Mouse (Mus musculus): ENCODE measurements around the gene Cyp2d10.
"Not testable (repeated sequence)": the region's sequence is repeated elsewhere in the genome, so short reads cannot be mapped to it uniquely, and the experiment has no call there.

The Cyp2d10 gene

DNA sequence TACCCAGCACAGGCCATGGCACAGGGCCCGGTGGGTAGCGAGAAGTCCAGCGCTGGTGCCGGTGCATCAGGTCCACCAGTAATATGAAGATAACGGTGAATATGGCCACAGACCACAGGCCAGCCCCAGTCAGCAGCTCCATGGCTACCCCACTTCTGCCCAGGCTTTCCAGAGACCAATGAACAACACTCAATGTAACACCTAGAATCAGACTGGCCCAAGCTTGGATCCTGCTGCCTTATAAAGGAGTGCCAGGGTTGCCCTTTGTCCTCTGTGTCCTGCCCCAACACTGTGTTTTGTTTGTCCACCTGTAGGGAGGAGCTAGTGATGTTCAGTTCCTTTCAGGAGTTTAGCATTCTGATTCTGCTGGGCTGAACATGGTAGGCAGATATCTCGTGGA, at the start of gene Cyp2d10:
Cyp2d10 (minus strand) TSS at position 215 of the 400 bp plus-strand sequence.
- DNase-seq (ENCODE audit: low read depth, low spot score), result no peak

DNA sequence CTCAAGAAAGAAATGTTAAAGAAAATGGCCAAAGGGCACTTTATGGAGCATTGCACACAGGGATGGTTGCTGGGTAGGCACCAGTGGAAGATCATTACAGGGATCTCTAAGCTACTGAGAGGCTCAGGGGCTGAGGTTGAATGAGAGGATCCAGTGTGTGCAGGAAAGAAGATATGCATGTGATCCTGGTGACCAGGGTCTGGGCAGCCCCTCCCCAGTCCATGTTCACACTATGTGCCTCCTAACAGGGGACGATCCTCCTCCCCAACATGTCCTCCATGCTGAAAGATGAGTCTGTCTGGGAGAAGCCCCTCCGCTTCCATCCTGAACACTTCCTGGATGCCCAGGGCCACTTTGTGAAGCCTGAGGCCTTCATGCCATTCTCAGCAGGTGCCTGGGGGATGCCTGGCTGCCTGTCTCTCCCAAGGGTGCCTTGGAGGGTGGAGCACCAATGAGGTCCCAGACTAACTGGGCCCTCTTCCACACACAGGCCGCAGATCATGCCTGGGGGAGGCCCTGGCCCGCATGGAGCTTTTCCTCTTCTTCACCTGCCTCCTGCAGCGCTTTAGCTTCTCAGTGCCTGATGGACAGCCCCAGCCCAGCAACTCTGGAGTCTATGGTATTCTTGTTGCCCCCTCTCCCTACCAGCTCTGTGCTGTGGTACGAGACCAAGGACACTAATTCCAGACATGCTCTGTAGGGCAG, 49.2 kb upstream of the Cyp2d10 start:
- not testable (repeated sequence) for DNase-seq (ENCODE audit: low read depth, low spot score)

DNA sequence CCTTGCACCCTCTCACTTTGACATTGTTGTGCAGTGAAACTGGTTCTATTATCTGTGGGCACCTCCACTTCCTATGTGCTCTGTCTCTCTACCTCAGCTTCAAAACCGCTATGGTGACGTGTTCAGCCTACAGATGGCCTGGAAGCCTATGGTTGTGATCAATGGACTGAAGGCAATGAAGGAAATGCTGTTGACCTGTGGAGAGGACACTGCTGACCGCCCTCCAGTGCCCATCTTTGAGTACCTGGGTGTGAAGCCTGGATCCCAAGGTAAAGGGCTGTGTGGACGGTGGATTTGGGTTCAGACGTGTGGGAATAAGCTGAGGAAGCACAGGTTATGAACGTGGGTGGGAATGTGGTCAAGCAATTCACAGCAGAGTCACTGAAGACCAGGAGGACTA, 46.5 kb upstream of the Cyp2d10 start:
- DNase-seq (ENCODE audit: low read depth, low spot score), result not testable (repeated sequence)

GRCm38 (mm10) chr15:82452133-82452532, 45.1 kb upstream of the Cyp2d10 start:
- not testable (repeated sequence) for DNase-seq (ENCODE audit: low read depth, low spot score)

DNA sequence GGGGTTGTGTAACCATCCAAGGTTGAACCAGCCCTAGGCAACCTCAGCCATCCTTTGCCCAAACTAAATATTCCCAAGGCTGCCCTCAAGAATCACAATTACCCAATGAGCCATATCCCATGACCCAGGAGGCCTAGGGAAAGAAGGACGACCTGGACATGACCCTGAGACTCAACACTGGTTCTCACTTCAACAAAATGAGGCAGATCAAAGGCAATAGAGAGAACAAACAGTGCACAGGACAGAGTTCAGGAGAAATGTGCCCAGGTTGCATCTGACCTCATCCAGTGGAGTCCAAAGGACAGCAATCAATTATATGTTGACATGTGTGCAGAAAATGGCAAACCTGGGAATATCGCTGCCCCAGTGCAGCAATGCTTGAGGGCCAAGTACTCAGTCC, 43.0 kb upstream of the Cyp2d10 start:
- not testable (repeated sequence) for DNase-seq (ENCODE audit: low read depth, low spot score)

GRCm38 (mm10) chr15:82445196-82445595, 38.2 kb upstream of the Cyp2d10 start:
- no peak for DNase-seq (ENCODE audit: low read depth, low spot score)

- DNase-seq (ENCODE audit: low read depth, low spot score), result no peak
Observed at GRCm38 (mm10) chr15:82443658-82444057, 36.7 kb upstream of the Cyp2d10 start.

DNA sequence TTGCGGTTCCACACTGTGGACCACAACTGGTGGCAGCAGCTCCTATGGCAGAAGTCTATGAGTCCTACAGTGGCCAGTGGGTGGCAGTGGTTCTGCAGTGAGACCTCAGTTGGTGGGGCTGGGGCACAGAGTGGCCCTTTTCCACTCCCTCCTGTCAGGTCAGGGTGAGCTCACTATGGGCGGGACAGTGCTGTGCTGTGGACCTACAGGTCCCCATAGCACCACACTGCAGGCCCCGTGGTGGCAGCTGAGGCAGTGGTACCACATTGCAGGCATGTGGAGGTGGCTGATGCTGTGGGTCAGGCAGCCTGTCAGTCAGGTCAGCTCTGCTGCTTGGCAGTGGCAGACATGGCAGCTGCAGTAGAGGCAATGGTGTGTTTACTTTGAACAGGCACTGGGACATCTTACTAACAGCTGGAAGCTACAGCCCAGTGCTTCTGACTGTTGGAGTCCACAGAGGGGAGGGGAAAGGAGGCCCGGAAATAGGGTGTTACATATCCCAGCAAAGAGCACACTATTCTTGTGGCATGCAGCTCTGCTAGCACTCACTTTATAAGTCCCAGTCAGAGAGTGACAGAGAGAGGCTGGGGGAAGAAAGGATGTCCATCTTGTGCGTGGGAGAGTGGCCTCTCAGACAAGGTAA, 31.1 kb upstream of the Cyp2d10 start:
- no peak for DNase-seq (ENCODE audit: low read depth, low spot score)

- no peak for DNase-seq (ENCODE audit: low read depth, low spot score)
Observed at GRCm38 (mm10) chr15:82435606-82436005, 28.6 kb upstream of the Cyp2d10 start.

GRCm38 (mm10) chr15:82435011-82435410, 28.0 kb upstream of the Cyp2d10 start:
- DNase-seq (ENCODE audit: low read depth, low spot score), result no peak

DNA sequence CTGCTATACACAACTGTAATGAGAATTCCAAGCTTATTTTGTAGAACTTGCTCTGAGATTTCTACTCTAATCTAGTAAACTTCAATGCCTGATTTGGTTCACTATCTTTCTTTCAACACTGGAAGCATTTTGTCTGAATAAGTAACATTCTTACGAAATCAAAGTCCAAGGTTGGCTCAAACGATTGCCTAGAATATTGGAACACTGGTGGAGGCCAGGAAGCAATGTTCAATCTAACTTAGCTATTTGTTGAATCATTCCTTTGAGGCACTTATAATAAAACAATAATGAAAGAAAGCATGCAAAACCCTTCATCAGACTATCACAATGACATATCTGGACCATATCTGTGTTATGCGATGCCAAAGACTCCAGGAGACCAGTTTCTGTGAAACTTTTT, 27.5 kb upstream of the Cyp2d10 start:
- DNase-seq (ENCODE audit: low read depth, low spot score), result no peak

DNA sequence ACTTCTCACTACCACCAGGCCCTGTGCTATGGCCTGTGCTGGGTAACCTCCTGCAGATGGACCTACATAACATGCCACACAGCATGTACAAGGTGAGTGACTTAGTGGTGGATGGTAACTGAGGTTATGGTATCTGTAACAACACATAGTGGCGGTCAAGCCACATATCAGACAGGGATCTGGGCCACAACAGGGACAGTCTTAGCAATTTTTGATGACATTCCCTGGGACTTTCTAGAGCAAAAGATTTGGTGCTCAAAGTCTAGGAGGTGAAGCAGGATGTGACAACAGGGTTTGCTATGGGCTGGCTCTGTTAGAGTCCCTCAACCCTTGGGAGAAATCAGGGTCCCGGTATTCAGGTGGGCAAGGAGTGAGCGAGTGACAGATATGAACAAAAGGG, 26.6 kb upstream of the Cyp2d10 start:
- no peak for DNase-seq (ENCODE audit: low read depth, low spot score)

DNA sequence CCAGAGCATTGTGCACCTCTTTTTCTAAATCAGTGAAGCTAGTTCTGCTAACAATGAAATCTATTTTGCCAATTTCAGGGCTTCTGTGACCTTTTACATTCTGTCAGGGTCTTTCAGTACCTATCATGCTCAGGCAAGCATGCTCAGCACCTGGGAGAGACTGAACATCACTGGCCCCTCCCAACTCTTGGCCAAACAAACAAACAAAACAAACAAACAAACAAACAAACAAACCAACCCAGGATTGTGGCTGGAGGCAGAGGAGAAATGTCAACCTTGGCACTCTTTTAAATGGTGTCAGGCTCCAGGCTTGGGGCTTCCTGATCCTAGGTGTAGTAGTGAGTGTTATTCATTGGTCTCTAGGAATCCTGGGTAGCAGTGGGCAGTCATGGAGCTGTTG, 26.1 kb upstream of the Cyp2d10 start, which contains the start of gene Cyp2d9:
Cyp2d9 (plus strand) TSS at position 301 of the 400 bp plus-strand sequence.
- no peak for DNase-seq (ENCODE audit: low read depth, low spot score)

- no peak for DNase-seq (ENCODE audit: low read depth, low spot score)
Observed at GRCm38 (mm10) chr15:82423471-82423870, 16.5 kb upstream of the Cyp2d10 start.

GRCm38 (mm10) chr15:82422935-82423334, 15.9 kb upstream of the Cyp2d10 start:
- DNase-seq (ENCODE audit: low read depth, low spot score), result no peak

DNA sequence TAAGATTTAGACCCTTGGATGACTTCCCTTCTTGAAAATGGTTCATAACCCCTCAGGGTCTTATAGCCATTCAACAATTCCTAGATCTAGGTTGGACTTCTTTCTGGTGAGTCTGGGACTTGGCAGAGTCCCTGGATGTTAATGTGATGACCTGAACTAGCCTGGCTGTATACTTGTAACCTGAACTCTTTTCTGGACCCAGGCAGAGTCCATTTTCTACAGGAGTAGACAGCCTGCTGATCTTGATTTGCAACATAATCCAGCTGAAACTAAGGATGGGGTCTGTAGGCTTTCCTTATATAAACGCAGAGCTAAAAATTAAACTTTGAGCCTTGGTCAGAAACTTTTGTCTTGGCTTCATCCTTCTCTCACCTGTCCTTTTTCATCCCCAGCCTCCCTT, 11.6 kb upstream of the Cyp2d10 start:
- DNase-seq (ENCODE audit: low read depth, low spot score), result no peak

- peak; percentile 34 for DNase-seq (ENCODE audit: low read depth, low spot score)
Observed at GRCm38 (mm10) chr15:82416797-82417789, 10.1 kb upstream of the Cyp2d10 start.

- no peak for DNase-seq (ENCODE audit: low read depth, low spot score)
Observed at GRCm38 (mm10) chr15:82407536-82407935, 541 bp upstream of the Cyp2d10 start.

DNA sequence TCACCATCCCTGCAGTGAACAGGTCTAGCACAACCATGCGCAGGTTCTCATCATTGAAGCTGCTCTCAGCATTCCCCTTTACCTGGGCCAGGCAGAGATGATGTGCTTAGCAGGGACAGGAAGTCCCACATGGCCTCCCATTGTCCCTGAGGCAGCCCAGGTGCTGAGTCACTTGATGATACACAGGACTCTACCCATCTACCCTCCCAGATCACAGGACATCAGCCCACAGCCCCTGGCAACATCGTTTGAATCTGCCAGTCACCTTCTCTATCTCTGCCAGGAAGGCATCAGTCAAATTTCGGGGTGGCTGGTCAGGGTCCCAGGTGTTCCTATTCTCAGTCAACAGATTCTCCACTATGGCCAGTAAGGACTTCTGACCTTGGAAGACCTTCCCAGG, 2.8 kb downstream of the Cyp2d10 start:
- DNase-seq (ENCODE audit: low read depth, low spot score), result no peak

DNA sequence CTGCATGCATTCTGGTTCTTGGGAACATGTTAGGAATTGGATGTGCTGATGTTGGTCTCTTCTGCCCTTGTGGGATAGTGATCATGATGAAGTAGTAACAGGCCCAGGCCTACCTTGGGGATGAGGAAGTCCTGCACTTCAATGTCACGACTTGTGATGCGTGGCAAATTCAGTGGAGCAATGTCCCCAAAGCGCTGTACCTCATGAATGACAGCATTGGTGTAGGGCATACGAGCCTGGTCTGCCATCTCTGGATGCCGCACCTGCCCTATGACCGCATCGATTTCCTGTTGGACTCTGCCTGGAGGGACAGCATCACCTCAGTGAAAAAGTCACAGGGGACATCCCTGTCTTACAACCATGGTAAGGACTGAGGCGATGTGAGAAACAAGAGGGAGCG, 3.4 kb downstream of the Cyp2d10 start:
- no peak for DNase-seq (ENCODE audit: low read depth, low spot score)

DNA sequence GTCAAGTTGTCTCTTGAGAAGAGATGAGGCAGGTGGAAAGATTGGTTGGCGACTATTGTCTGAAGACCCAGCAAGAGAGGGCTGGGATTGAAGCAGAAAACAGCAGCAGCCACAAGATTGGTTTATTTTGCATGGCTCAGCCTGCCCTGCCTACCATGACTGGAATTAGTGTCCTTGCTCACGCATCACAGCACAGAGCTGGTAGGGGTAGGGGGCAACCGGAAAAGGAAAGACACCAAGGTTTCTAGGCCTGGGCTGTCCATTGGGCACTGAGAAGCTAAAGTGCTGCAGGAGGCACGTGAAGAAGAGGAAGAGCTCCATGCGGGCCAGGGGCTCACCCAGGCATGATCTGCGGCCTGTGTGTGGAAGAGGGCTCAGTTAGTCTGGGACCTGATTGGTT, 4.3 kb downstream of the Cyp2d10 start:
- DNase-seq (ENCODE audit: low read depth, low spot score), result no peak

- no peak for DNase-seq (ENCODE audit: low read depth, low spot score)
Observed at GRCm38 (mm10) chr15:82402106-82402505, 4.9 kb downstream of the Cyp2d10 start.

Measured in WW6 (cell line).